Mouse (Mus musculus): ENCODE measurements around the gene Epn2.

- TF ChIP-seq POLR2A (IDR thresholded peaks at IDR 0.05; ENCODE audit: insufficient read depth, low read depth, low read length): no peak
- TF ChIP-seq CTCF (IDR thresholded peaks at IDR 0.05): no peak
Measured at GRCm38 (mm10) chr11:61540642-61541041, 38.8 kb downstream of the Epn2 start.

Data from heart, adult 2 months (tissue).